Mouse (Mus musculus) lung, adult 2 months (tissue): ENCODE results near the gene Borcs7. TPM values are rescaled to one million over a fixed set of nuclear protein-coding genes. Genes with fewer than 3 reads are reported as not detected.

Experiments
- DNase-seq: peaks from one replicate; pipeline ENCODE4 v3.0.0; 2022
- H3K4me1 ChIP-seq: fragments of 200-500 bp; 2 replicates; pipeline ENCODE4 v1.6.1; 2011; ENCODE audit warnings: low read length; ENCODE audit not compliant: control insufficient read depth, insufficient read depth
- H3K4me3 ChIP-seq: fragments of 200-500 bp; replicated peaks from 2 replicates; pipeline ENCODE3; 2011; ENCODE audit warnings: low read depth, mild to moderate bottlenecking, control low read depth, low read length; ENCODE audit errors: extremely low read depth
- CTCF ChIP-seq: fragments of 200-500 bp; IDR thresholded peaks from 2 replicates; pipeline ENCODE4 v1.5.1; 2011; ENCODE audit warnings: mild to moderate bottlenecking, low read length, control low read depth; ENCODE audit not compliant: insufficient read depth
- POLR2A ChIP-seq: fragments of 200-500 bp; IDR thresholded peaks from 2 replicates; pipeline ENCODE4 v1.6.1; 2011; ENCODE audit warnings: low read depth, mild to moderate bottlenecking, control low read depth, low read length, borderline replicate concordance; ENCODE audit errors: extremely low read depth
- WGBS: fragments of 180-500 bp; shearing (Covaris S2); methylation state at CpG from one replicate; pipeline ENCODE4 v1.1.7; 2018; 5-methylcytosine and 5-hydroxymethylcytosine counted together
- polyA plus RNA-seq: library from polyadenylated mRNA; depleted of rRNA; stranded (reverse); fragments of >200 nt; gene quantifications from 2 replicates; pipeline ENCODE4 v1.2.3, GENCODE M21; 2012

Borcs7 gene
- polyA plus RNA-seq, 1 experiment, result 5.0 TPM

DNA sequence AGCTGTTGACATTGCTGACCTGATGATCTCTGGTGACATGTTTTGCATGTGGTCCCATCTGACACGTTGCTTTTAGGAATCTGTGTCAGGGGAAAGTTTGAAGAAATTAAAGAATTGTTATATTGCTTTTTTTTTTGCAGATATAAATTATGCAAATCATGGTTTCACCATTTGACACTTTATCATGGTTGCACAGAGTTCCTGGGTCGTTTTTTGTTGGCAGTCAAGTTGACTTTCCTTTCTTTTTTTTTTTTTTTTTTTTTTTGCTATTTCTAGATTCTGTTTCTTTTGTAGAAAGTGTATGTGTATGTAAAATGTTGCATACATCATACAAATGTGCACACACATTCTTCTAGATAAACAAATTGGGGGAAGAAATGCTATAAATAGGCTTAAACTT is 1.4 kb downstream of the Borcs7 start:
- Histone ChIP-seq H3K4me1 (peaks cover 2% of the 10 kb centered on the region), H3K4me3 (no peak overlapping the region)
- TF ChIP-seq CTCF (no peak), POLR2A (no peak)
- no peak for DNase-seq
- WGBS, result 51% methylated on average over 2 of the region's 2 CpGs

DNA sequence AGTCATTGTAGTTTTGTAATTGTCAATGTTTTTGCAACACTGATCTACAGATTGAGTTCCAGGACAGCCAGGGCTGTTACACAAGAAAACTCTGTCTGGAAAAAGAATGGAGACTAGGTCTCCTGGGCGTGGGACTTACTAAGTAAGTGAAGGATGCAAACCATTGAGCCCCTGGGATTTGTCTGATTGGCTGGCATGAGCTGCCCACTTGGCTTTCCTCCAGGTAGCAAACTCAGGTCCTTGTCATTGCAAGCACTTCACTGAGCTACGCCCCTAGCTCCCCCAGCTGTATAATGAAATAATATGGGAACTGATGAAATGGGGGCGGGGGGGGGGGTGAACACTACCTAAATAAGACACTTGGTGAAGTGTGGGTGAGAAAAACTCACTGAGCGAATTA is 3.4 kb downstream of the Borcs7 start:
- H3K4me3 ChIP-seq, result no peak overlapping the region
- H3K4me1 ChIP-seq, result peaks cover 2% of the 10 kb centered on the region
- no peak for TF ChIP-seq POLR2A
- TF ChIP-seq CTCF, result no peak
- no peak for DNase-seq
- 76% methylated on average over 4 of the region's 4 CpGs for WGBS

GRCm38 (mm10) chr19:46696482-46696881 is 6.8 kb downstream of the Borcs7 start:
- no peak for DNase-seq
- Histone ChIP-seq H3K4me3 (no peak overlapping the region), H3K4me1 (no peaks in the 10 kb centered on the region)
- TF ChIP-seq POLR2A (no peak), CTCF (no peak)
- WGBS, result 96% methylated on average over 8 of the region's 8 CpGs

GRCm38 (mm10) chr19:46696943-46697342 is 7.2 kb downstream of the Borcs7 start:
- 91% methylated on average over 7 of the region's 7 CpGs for WGBS
- no peak for DNase-seq
- no peak for TF ChIP-seq POLR2A
- TF ChIP-seq CTCF, result no peak
- no peaks in the 10 kb centered on the region for H3K4me1 ChIP-seq
- no peak overlapping the region for H3K4me3 ChIP-seq

DNA sequence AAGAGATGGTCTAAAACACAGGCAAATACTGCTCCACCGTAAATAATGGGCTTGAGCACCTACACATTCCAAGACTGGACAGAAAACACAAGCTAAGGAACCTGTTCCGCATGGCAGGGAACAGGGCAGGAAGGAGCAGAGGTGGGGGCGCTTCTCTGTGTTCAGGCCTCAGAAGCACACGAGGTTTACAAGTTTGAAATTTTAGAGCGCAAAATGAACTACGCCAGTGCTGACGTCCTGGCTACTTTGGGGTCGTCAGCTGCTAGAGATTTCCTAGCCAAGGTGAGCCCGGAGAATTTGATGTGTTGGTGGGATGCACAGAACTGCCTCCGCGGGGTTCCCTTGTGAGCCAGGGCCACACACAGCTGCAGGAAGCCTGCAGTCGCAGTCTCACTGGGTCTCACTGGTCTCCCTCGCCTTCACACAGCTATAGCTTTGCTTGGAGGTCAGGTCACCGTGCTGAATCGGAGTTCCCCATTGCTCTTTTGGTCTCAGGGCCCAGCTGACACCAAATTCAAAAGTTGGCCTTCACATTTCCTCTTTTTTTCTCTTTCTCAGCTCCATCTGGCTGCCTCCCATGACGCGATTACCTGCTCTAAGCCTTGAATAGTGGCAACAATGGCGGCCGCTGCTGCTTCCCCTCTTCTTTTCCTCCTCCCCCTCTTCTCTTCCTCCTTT is 8.3 kb downstream of the Borcs7 start:
- no peak for DNase-seq
- TF ChIP-seq POLR2A, result no peak
- TF ChIP-seq CTCF, result no peak
- 58% methylated on average over 19 of the region's 19 CpGs for WGBS
- Histone ChIP-seq H3K4me1 (no peaks in the 10 kb centered on the region), H3K4me3 (no peak overlapping the region)

DNA sequence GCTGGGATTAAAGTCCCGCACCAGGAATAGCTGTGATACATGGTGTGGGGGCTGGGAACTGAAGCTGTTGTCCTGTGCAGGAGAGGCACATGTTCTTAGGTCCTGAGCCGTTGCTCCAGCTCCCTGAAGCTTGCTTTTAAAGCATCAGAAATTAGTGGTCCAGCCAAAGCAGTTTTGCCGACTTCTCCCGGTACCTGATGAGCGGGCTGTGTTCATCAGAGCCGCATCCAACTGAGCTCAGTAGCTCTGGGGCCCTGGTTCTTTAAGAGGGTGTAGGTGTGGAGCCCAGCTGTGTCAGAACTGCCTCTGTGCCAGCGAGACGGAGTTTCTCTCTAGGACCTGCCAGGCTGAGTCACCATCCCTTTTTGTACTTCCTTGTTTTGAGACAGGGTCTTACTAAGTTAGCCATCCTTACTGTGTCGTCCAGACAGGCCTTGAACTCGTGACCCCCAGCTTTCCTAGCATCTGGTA is 9.3 kb downstream of the Borcs7 start:
- no peak overlapping the region for H3K4me3 ChIP-seq
- 67% methylated on average over 10 of the region's 10 CpGs for WGBS
- no peak for TF ChIP-seq CTCF
- TF ChIP-seq POLR2A, result no peak
- H3K4me1 ChIP-seq, result no peaks in the 10 kb centered on the region
- no peak for DNase-seq

- Histone ChIP-seq H3K4me3 (no peak overlapping the region), H3K4me1 (no peaks in the 10 kb centered on the region)
- 74% methylated on average over 9 of the region's 9 CpGs for WGBS
- TF ChIP-seq CTCF (no peak), POLR2A (no peak)
- DNase-seq, result no peak
Measured at GRCm38 (mm10) chr19:46701156-46701555, 11.4 kb downstream of the Borcs7 start.

DNA sequence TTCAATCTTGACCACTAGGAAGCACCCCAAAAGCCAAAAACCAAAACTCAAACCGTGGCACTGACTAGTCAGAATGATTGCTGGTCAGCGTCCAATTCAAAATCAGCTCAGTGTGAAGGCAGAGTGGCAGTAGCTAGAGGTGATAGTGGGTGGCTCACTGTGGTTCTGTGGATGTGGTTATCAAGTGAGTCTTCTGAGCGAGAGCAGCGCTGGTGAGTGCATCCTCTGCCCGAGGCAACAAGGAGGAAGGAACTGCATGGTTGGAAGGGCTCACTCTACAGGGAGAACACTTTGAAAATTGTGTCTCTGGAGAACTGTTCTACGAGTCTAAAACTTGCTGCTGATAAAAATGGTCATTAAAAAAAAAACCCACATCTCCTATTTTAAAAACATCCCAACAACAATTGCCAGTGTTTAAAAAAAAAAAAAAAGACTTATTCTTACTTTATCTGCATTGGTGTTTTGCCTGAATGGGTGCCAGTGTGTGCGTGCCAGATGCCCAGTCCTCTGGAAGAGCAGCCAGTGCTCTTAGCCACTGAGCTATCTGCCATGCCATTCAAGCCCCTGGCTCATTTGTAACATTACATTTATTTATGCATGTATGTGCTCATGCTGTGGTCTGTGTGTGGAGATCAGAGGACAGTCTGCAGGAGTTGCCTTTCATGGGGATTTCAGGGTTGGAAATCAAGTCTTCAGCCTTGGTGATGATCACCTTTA is 16.2 kb downstream of the Borcs7 start:
- 57% methylated on average over 7 of the region's 7 CpGs for WGBS
- DNase-seq, result no peak

DNA sequence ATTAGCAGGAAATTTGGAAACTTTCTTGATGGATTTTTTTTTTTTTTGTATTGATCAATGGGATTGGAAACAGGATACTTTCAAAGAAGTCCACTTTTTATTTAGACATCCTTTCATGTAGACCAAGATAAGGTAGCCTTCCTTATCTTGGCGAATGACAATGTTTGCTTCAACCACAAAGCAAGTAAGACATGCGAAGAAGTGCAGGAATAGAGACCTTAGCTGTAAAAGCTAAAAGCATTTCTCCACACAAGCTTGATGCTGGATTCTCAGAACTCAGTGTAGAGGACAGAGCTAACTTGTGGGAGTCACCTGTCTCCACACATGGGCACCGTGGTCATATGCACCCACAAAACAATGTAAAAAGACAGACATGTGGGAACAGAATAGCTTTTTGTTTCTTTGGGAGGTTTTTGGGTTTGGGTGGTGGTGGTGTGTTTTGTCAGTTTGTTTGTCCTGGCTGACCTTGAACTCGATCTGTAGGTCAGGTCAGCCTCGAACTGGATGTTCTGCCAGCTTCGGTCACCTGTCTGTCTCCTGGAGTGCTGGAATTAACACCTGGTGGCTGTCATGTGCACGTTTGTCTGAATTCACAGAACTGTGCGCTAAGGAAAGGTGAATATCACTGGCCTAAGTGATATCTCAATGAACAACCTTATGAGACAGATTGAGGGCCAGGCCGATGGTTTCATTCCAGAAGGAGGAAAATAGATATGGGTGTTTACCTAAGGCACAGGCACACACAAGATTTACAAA is 17.0 kb downstream of the Borcs7 start:
- no peak for TF ChIP-seq POLR2A
- TF ChIP-seq CTCF, result no peak
- 61% methylated on average over 9 of the region's 9 CpGs for WGBS
- Histone ChIP-seq H3K4me1 (no peaks in the 10 kb centered on the region), H3K4me3 (no peak overlapping the region)
- no peak for DNase-seq

More for the DNA sequence above, 16.2 kb downstream of the Borcs7 start:
- H3K4me1 ChIP-seq, result no peaks in the 10 kb centered on the region
- TF ChIP-seq POLR2A (no peak), CTCF (no peak)
- no peak overlapping the region for H3K4me3 ChIP-seq

DNA sequence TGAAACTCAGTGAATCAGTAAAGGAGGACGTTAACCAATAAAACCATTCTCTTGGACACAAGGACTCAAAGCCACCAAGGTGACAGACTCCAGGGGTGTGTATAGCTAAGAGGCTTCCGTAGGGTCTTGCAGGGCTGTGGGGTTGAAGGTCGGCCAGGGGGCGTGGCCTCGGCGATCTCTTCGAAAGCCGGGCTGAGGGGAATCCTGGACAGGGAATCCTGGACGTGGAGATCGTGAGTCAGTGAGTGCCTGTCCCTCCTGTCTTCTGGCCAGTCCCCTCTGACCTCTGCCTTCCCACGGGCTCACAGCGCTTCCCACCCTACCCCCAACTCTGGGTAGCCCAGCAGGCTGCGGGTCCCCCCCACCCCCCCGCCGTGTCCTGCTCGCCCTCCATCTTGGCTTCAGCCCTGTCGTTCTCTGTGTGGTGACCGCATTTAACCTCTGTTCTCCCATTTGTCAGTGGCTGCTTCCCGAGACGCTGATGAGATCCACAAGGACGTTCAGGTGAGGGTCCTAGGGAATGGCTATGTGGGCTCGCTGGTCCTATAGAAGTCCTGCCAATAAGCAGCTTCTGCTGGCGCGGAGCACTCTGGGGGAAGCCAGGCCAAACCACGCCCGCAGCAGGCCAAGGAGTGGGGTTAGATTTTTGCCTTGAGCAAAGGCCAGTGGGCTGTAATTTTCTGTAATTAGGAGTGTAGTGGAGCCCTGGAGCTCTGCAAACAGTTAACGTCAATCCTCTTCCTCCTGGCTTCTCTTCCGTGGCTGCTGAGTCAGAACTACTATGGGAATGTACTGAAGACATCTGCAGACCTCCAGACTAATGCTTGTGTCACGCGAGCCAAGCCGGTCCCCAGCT is 17.8 kb downstream of the Borcs7 start, which contains the start of gene As3mt:
TSS of gene As3mt (plus strand) at position 163 of the 856 bp plus-strand sequence.
- DNase-seq, result peak; percentile 73
- peak; percentile 40; the same call in 1 of the 2 replicates for TF ChIP-seq POLR2A
- TF ChIP-seq CTCF, result no peak
- 5% methylated on average over 31 of the region's 31 CpGs for WGBS
- no peaks in the 10 kb centered on the region for H3K4me1 ChIP-seq
- H3K4me3 ChIP-seq, result peak within 1 kb of the TSS; percentile 94
